Mouse (Mus musculus) CH12F3 (cell line): Measurements from ENCODE around the gene Rtn4rl1.

Experiments
- in situ Hi-C: fragments of 300-500 bp; cut with MboI; formaldehyde crosslinking; loops from 2 replicates; pipeline ENCODE4 v1.14.3; 2020; ENCODE audit warnings: low sequenced_read_pairs

The Rtn4rl1 gene

DNA sequence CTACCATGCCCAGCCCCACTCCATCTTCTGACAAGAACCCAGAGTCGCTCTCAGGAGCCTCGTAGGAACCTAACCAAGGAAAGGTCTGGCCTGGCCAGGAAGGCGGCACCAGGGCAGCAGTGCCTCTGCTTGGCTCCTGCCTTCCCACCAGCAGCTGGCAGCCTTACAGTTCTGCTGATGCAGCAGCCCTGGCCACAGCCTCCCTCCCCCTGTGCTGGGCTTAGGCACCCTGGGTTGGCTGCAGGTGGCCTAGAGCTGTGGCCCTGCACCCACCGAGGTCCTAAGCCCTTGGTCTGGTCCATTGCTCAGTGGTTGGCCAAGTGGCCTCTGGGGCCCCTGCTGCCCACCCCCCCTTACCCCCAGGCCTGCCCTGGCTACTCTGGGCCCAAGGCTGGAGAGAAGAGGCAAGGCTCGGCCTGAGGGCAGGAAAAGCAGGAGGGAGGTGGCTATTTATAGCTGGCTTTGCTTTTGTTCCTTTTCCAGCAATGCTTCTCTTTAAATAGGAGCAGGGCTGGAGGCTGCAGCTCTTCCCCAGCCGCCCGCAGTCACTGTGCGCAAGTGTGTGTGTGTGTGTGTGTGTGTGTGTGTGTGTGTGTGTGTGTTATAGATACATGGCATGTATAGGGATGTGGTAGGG lies 18.6 kb downstream of the Rtn4rl1 start:
- in situ Hi-C loops, result no loop called here

DNA sequence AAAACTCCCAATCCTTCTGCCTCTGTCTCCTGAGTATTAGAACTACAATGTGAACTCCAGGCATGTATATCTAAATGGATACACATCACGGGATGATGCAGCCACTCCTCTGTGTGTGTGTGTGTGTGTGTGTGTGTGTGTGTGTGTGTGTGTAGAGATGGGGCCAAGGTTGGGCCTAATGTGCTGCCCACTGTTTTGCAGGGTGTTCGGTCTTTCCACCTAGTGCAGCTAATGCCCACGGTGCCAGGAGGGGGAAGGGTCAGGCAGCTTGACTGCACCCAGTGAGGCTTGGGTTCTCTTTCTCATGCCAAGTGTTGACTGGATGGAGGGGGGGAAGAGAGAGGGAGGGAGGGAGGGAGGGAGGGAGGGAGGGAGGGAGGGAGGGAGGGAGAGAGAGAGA lies 19.3 kb downstream of the Rtn4rl1 start:
- in situ Hi-C loops, result no loop called here

DNA sequence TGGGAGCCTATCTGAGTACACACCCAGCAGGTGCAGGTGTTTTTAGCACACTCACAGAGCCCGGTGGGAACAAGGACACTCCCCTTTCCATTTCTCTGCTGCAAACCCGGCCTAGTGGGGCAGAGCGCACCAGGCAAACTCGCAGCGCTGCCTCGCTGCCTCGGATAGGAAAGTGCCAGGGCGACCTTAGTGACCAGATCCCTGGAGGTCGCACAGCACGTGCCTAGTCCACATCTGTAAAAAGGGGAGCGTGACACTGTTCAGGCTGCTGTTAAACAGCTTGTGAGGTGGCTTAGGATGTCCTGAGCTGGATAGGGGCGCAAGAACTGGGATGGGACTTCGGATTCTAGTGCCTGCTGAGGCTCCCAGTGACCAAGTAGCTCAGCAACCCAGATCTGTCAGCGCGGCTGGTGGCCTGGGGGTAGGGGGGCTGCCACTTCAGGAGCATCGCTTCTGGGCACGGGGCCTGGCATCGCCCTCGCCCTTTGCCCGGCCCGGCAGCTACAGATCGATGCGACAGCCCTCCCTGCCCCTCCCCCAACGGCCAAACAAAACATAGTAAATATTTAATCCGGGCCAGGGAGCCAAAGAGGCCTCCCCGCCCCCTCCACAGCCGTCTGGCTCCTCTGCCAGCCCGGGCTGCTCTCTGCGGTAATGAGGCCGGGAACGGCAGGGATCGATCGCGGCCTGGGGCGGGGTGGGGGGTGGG lies 19.9 kb downstream of the Rtn4rl1 start:
- in situ Hi-C loops, result no loop called here

DNA sequence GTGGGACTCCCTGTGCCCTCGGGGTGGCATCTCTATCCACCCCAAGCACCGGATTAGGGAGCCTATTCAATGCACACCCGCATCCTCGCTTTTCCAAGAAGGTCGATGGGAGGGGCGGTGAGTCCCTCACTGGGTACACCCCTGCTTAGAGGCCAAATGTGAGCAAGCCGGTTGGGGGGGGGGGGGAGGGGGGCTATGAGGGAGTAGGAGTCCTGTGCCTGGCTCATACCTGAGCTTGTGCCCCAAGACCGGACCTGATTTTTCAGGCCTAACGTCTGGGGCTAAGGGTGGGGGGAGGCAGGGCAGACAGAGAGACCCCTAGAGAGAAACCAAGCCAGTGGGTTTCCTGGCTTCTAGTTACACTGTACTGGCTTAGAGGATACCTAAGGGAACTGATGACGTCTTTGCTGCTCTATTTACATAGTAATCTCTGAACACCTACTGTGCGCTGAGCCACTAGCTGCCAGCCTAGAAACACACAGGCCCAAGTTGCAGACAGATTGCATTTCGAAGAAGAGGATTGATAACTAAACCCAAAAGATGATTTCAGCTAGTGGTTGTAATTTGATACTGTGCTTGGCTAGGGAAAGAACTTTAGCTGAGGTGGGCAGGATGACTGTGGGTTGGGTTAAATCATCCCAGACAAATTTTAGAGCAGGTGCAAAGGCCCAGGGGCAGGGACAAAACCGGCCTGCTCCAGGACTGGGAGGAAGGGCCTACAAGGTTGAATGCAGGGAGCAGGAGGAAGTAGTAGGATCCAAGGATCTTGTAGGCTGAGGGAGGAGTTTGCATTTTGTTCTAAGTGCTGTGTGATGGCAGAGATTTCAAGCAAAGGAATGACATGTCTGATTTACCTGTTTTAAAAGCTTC lies 20.7 kb downstream of the Rtn4rl1 start:
- in situ Hi-C loops, result no loop called here

DNA sequence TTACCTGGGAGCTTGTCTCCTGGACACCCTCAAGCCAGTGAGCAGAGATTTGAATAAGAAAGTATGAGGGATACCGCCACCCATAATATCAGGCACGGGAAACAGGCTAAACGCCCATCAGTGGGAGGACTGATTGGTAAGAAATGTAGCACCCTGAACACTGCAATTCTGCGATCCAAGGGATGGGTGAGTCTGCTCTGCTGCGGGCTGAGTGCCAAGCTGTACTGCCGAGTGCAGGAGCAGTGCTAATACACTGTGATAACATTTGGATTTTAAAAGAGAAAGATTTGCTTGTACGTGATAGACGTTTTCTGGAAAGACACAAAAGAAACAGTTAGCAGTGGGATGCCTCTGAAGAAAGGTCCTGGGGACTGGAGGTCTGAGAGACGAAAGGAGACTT lies 26.5 kb downstream of the Rtn4rl1 start:
- in situ Hi-C loops, result no loop called here

DNA sequence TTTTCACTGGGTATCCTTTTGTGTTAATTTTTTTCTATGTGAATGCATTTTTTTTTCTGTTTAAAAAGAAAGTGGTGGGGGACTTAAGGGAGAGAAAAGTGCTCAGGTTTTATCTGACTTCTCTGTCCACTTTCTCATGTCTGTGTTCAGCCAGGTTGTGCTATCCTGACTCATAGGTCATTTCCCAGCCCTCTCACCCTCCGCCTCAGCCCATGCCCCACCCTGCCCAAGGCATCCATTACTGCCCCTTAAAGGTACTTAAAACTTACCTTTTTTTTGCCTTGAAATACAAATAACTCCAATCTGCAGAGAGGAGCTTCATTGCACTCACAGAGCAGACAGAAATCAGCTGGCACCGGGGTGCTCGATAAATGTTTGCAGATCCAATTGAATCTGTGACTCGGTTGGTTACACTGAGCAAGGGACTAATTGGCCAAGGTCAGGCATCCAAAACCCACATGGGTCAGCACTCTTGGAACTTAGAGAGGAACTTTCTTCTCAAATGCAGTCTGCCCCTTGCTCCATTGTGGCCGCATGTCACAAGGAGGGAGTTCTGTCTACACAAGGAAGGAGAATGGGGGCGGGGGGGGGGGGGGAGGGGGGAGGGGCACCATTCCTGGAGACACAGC lies 27.0 kb downstream of the Rtn4rl1 start:
- in situ Hi-C loops, result no loop called here

DNA sequence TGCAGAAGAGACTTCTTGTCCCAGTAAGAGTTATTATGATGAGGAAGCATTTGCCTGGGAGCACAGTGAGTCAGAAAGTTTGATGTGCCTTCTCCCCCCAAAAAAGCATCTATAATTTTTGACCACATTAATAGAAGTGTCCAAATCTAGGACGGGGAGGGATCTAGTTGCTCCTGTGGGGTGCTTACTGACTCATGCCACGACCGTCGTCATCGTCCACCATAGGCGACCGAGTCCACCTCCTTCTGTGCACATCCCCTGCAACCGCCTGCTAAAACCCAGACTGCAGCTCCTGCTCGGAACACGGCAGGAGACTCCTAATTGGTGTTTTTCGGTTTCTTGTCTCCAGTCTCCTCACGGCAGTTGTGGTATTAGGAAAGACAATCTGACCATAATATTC lies 30.5 kb downstream of the Rtn4rl1 start:
- in situ Hi-C loops, result no loop called here

DNA sequence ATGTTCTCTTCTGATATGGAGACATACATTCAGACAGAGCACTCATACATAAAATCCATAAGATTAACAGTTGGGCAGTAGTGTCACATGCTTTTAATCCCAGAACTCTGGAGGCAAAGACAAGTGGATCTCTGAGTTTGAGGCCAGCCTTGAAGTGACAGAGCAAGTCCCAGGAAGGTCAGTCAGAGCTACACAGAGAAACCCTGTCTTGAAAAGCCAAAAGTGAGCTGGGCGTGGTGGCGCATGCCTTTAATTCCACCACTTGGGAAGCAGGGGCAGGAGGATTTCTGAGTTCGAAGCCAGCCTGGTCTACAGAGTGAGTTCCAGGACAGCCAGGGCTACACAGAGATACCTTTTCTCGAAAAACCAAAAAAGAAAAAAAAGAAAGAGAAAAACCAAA lies 31.3 kb downstream of the Rtn4rl1 start:
- in situ Hi-C loops, result no loop called here

DNA sequence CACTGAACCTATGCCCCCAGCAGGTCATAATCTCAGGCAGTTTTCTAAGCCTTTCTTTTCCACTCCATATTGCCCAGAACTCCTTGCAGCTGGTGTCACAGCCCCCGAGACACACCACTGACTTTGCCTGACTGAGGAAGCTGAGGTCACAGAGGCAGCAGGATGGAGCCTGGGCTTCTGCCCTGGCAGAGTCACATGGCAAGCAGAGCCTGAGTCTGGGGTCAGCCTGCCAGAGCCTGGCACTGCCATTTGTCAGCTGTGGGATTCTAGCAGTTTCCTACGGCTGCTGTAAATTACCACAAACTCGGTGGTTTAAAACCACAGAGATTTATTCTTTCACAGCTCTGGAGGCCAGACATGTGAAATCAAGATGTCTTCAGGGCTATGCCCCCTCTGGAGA lies 34.0 kb downstream of the Rtn4rl1 start:
- in situ Hi-C loops, result no loop called here

DNA sequence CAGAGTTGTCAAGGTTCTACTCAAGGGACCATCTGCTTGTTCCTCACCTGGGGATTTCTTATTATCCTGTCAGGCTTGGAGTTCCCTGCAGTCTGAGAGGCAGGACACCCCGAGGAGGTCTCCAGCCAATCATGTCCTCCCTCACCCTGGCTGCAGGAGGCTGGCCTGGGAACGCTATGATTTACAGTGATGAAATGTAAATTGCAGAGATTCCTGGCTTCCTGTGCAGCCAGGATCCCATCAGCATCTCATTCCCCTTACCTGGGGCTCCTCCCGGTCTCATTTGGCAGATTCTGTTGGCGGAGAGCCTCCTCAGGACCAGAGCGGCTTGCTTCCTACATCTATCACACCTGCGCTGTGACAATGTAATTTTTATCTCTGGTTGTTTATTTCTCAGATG lies 35.7 kb downstream of the Rtn4rl1 start:
- in situ Hi-C loops, result no loop called here

DNA sequence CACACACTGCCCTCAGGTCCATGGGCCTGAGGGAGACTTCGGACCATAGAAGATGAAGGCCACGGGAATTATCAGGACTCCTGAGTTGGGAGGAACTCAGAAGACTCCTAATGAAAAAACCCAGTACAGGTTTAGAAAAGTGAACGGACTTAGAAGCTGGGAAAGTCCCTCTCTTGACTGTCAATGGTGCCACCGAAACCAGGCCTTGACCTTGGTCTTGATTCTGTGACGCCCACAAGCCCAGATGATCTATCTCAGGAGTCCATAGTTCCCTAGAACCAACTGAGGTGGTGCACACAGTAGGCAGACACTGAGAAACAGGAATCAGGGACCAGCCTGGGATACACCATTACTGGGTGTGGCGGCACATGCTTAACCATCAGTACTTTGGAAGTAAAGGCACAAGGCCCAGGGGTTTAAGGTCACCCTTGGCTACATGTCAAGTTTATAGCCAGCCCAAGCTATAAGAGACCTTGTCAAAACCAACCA lies 36.7 kb downstream of the Rtn4rl1 start:
- in situ Hi-C loops, result no loop called here

DNA sequence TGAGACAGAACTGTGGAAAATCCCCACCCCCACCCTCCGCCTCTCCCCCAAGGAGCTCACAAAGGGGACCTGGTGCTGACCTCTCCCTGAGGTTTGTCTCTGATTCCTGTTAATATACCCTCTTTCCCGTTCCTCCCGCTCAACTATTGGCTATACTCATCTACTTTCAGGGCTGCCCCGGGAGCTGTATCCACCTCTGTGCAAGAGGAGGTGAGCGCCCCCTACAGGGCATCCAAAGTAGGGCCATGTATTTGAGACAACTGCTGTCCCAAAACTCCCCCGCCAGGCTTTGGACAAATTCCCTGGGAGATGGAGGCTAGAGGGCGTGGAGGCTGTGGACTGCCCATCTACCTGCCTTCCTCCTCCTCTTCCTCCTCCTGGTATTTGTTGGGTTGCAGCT lies 38.2 kb downstream of the Rtn4rl1 start:
- in situ Hi-C loops, result no loop called here

DNA sequence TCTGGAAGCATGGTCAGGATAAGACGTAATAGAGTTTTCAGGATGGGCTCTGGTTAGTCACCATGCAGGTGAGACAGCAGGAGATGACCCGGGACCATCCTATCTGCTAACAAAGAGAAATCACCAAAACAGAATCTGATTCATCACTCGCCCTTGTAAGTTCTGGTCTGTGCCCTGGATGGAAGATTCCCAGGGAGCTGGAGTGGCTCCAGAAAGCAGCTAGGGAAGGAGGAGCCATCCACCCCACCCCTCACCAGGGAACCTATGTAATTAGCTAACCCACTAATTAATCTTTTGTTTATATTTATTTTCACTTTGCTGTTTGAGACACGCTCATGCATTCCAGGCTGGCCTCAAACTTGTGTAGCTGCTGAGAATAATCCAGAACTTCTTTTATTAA lies 38.9 kb downstream of the Rtn4rl1 start:
- in situ Hi-C loops, result no loop called here

DNA sequence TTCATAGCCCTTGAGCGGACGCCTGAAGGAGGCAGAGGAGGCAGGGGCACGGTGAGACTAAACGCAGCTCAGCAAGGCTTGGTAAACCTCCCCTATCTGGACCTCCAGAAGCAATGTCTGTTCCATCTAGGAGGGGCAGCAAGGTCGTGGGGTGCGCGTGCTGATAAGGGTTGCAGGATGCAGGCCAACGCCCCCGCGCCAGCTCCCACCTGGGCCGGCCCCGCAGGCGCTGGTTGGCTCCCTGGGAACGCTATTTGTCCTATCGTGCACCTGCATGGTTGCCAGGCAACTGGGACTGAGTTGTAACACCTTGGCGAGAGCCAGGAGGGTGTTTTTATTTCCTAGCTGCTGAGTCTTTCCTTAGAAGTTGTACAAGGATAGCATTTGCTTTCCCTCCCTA lies 41.2 kb downstream of the Rtn4rl1 start:
- in situ Hi-C loops, result no loop called here

DNA sequence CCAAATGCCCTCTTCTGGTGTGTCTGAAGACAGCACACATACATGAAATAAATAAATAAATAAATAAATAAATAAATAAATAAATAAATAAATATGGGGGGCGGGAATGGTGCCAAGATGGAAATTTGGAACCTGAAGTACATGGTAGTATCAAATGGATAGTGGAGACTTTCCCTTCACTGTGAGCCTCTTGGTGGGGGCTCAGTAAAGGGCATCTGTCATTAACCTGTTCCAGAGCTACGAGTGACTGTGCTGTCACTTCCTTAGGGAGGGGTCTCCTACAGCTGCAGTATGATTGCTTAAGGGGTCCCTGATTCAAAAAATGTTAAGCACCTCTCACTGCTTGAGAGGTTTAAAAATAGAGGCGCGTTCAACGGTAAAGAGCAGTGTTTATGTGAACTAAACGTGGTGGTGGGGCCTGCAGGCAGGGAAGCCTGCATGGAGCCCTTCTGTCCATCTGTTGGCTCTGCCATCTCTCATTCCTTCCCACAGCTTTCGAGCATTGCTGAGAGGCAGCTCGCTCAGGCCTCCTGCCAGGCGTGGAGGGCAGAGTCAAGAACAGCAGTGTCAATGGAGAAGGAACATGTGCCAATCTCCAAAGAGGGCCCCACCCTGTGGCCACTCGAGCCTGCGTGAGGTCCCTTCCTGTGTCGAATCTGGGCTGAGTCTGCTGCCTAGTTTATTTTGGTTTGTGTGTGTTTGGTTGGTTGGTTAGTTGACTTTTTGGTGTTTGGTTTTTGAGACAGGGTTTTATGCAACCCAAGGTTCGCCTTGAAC lies 46.8 kb downstream of the Rtn4rl1 start:
- in situ Hi-C loops, result no loop called here

DNA sequence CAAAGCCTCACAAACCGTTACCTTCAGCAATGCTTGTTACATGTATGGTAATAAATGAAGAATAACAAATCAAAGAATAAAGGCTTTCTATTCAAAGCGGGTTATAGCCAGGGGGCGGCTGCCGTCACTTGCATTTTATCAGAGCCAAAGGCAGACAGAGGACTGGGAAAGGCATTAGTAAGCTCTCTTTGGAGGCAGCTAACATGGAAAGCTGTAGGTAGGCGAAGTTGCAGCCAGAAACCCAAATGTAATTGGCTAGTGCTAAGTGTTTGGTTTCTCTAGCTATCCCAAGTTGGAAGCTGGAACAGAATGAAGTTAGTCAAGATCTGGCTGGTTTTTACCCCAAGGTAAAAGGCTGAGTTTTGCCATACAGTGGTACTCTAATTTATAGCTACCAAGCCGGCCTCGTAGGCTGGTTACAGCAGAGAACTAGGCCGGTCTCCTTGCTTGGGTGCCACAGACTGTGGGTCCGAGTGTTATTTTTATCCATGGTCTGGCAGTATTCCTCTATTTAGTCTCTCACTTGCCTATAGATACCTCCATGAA lies 49.2 kb downstream of the Rtn4rl1 start:
- in situ Hi-C loops, result no loop called here

DNA sequence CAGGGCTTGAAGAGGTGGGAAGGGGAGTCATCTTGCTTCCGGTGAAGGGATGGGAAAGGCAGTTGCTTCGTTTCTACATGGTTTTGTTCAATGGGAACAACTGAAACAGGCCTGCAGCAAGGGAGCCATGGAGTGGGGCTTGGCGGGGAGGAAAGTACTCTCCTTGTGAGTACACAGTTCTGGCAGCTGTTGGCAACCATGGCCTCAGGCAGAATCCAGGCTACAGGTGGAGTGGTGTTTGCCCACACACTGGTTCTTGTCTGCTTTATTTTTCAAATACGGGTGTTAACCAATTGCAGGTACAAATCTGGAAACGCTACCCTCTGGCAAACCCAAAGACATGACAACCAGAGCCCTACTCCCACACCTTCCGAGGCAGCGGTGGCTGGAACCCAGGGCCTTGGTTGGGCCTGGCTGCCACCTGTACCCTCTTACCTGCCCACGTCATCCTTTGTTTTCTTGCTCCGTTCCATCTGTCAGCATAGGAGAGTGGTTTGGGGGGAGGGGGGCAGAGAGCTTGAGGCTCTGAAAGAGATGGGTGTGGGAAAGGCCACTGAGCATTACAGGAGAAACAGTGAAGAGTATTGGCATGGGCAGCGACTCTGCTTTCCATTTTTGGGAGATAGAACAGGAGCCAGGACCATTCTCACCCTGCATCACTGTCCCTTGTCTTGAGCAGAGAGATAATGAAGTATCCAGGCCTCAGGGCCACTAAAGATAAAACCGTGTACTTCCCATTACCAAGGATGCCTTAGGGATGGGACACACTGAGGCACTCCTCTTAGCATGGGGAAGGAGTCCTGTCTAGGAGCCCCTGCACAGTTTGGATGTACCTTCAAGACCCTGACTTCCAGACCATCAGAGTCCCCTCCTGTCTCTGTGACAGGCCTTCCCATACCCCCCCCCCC lies 51.0 kb downstream of the Rtn4rl1 start:
- in situ Hi-C loops, result no loop called here

DNA sequence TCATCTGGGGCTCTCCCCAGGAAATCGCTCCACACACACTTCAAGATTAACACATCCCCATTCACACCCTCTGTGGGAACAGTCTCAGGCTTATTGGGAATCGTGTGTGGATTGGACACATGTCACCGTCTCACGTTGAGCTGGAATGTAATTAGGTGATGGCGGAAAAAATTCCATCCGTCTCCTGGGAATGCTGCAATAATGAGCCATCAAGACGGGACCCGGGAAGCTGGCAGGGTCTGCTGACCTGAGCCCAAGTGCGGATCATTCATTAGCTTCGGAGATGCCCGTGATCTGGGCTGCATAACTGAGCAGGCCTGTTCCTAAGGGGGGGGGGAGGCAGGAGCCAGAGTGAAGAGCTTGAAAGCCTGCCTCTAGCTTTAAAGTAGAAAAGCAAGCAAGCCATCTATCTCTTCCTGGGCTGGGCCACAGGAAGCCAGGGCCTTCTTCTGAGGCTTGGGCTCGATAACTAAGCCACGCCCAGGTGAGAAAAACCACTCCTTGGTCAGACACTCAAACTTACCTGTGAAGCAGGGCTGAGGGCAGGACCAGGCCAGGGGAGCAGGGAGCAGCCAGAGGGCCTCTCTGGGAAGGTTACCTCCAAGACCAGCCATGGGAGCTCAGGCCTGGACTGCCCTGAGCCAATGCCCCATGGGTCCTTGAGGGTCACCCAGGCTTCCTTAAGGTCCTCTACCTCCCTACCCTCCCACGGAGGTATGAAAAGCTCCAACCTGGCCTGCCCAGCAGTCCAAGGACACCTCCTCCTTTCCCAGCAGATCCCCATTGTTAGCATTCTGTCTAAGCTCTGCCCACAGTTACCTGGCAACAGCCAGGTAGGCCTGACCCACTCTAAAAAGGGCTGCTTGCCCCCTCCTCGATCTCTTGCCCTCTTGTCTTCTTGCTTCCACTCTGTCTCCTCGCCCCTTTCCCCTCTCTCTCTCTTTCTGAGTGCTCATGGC lies 52.1 kb downstream of the Rtn4rl1 start:
- in situ Hi-C loops, result no loop called here
